Mouse (Mus musculus) left cerebral cortex, postnatal 25 days (tissue): ENCODE data around the gene Arhgap19. TPM values are rescaled to one million over a fixed set of nuclear protein-coding genes. Genes with fewer than 3 reads are reported as not detected.

Experiments used
- DNase-seq, 2 experiments: peaks; one replicate each; pipeline ENCODE4 v3.0.0; 2022; ENCODE audit warnings: low spot score in 2 of 2, mixed read lengths in 1 of 2
- intact Hi-C: fragments of 180-260 bp; cut with DNase I; formaldehyde crosslinking; loops from one replicate; pipeline ENCODE4 v1.15.1; 2025
- total RNA-seq, 2 experiments: library from RNA; stranded (reverse); gene quantifications; 2 replicates each; pipeline ENCODE4 v1.2.3; 2021

Gene Arhgap19
- total RNA-seq, 2 experiments from 2014 or later: 2.7 to 3.7 TPM

DNA sequence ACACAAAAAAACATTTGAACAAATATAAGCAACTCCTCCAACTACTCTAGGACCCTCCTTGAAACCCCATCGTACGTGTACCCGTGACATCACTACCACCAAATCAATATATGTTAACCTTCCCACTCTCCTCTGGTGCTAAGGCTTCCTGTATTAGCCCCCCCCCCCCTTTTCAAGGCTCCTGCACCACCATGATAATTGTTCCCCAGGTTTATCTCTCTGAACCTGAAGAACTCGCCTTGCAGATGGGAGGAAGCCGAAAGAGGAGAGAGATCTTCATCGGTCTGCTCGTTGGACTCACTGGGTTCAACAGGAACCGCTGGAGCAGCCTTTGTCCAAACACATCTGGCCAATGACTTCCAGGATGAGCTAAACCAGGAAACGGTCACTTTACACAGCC lies 5.7 kb upstream of the Arhgap19 start:
- no peak for DNase-seq
- intact Hi-C loops: no loop called here

DNA sequence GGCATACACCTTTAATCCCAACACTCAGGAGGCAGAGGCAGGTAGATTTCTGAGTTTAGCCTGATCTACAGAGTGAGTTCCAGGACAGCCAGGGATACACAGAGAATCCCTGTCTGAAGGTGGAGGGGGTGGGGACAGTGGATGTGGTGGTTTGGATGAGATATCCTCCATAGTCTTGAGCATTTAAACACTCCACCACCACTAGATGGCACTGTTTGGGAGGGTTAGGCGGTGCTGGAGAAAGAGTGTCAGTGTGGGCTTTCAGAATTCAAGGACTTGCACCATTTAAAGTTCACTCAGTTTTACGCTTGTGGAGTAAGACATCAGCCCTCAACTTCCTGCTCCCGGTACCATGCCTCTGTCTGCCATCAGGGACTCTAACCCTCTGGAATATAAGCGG lies 4.0 kb upstream of the Arhgap19 start:
- intact Hi-C loops: no loop called here
- no peak for DNase-seq

DNA sequence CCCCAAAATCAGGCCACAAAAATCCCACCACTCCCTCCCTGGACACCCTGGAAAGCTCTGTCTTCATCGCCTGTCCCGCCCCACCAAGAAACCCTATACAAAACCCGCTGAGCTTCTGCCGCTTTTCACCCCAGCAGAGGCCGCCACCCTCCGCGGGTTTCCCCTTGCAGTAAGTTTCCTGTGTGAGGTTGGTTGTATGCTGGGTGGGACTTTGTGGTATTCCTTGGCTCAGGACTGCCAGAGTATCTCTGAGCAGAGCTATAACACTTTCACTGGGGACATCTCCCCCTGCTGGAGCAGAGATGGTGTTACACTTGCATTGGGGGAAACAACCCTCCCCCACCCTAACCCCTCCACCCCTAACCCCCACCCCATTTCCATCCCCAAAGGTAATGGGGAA lies 1.5 kb upstream of the Arhgap19 start:
- intact Hi-C loops: no loop called here
- DNase-seq: no peak

DNA sequence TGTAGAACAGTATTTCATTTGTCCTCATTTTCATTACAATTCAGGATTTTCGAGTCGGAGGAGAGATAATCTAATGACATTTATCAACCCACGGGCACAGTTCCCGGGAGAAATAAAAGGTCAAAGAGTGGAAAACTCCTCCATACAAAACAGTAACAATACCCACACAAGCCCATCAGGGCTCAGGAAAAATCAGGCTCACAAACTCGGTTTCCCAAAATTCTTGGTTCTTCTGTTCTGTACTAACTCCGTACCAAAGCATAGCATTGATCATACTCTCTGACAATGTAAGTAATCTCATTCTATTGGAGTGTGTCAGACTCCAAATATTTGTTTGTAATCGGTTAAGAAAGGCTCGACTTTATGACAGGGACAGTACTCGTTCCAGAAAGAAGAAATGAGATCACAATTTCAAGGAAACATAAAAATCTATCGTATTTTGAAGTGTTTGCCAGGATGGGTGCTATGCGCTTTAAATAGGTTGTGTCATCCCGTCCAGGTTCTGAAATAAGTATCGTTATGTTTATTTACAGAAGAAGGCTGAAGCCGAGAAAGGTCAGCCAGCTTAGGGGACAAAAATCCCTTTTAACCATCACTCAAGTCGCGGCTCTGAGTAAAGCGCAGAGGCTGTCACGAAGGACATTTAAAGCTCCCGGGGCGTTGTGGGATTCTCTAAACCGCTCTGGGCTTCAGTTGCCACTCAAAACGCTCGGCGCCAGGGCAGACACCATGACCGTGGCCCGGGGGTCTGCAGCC lies 683 bp downstream of the Arhgap19 start:
- DNase-seq: no peak
- intact Hi-C loops: loop anchor here (2.0 kb wide), 1 partner anchor 48 kb away; the partner anchor contains the start of gene Frat2

DNA sequence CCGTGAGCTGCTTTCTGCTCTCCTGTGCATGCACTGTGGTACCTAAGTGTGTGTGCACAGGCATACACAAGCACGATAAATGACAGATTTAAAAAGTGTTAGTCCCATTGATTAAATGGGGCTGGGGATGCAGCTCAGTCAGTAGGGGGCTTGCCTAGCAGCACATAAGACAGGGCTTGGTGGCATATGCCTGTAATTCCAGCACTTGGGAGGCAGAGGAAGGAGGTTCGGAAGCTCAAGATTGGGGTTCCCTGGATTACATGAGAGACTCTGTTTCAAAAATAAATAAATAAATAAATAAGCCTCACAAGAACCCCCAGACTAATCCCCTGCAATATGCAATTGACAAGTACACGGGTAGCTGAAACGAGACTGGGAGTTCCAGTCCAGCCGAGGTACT lies 1.4 kb downstream of the Arhgap19 start:
- intact Hi-C loops: loop anchor here (2.0 kb wide), 1 partner anchor 48 kb away; the partner anchor contains the start of gene Frat2

DNA sequence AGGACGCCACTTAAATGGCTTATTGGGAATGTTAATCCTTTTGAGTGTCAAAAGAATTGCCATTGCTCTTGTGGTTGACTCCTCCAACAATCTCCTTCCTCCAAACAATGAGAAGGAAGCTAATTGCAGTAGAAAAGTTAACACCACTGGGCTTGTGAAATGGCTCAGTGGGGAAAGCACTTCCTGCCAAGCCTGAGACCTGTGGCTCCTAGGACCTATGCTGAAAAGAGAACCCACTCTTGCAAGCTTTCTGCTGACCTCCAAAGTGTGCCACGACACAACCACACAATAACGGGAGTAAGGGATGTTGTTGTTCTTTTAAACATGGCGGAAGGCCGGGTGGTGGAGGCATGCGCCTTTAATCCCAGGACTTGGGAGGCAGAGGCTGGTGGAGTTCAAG lies 4.3 kb downstream of the Arhgap19 start:
- intact Hi-C loops: no loop called here
- no peak for DNase-seq

More for the DNA sequence above, 1.4 kb downstream of the Arhgap19 start:
- no peak for DNase-seq

- no peak for DNase-seq
- intact Hi-C loops: no loop called here
Measured at GRCm38 (mm10) chr19:41796789-41797327, 5.0 kb downstream of the Arhgap19 start.

DNA sequence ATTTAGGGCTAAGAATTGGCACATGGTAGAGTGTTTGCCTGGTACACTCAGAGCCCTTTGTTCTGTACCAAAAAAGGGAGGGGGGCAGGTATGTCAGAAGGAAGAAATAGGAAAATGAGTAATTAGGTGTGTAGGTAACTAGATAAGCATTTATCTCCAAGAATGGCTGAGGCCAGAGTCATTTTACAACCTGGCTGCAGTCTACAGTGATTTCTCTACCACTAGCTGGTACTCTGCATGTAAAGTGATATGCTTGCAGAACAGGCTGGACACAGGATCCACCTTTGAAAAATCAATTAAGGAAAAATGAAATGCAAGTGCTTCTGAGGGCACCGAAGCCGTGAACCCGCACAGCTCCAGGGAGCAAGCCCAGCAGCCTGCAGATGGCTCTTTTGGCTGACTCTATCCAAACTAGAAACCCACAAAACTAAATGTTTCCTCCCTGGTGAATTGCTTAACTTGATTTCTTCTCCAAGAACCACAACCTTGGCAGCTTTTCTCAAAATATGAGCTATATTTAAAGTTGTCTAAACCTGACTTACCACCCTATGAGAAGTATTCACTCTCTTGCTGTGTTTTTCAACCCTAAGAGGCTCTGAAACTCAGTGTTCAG lies 5.6 kb downstream of the Arhgap19 start:
- intact Hi-C loops: no loop called here

DNA sequence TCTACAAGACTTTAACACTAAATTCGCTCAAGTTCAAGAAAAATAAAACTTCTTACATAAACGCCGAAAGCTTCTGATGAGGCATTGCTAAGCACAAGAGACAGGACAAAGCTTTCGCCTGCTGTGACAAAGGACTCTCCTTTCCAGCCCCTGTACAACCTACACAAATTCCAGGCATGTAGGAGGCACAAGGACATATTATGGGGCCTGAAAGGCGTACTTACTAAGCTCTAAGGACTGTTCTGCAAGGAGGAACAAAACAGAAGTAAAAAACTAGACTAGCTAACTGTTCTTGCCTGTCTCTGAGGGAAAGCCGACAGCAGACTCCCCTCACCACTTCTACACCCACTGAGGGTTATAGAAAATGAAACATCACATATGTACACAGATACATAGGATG lies 6.9 kb downstream of the Arhgap19 start:
- DNase-seq: no peak
- intact Hi-C loops: no loop called here

More for the DNA sequence above, 5.6 kb downstream of the Arhgap19 start:
- DNase-seq: no peak

DNA sequence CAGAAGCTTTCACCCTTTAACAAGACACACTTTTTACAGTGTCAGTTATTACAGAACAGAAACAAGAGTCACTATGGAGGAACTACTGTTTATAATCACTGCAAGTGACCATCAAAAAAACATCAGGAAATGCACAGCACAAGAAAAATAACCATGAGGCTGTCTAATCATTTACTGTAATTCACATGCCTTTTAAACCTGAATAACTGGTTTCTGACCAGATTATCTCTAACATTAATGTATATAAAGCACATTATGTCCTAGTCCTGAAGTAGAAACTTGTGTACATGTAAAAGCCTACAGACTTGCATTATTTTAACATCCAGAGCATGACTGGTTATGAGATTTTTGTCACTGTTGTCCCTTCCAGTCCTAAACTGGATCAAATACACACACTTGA lies 7.8 kb downstream of the Arhgap19 start:
- intact Hi-C loops: no loop called here
- DNase-seq: no peak

DNA sequence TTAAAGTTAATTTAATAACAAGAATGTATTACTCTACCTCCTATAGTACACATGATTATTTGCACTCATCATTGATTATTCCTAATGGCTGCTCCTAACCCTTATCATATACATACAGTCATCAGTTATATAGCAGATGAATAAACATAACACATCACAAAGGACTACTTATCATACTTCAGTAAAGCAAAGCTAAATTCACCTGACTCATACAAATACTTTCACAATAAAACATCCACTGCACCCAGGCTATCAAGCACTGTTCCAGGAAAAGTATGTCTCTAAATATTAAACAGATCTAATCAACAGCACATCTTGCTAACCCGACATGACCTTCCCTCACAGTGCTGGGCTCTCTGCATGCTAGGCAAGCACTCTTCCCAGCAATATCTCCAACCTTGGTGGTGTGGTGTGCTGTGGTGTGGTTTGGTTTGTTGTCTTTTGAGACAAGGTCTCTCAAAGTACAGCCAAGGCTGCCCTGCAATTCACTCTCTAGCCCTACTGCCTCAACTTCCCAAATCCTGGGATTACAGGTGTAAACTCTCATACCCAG lies 8.8 kb downstream of the Arhgap19 start:
- DNase-seq: no peak
- intact Hi-C loops: no loop called here

GRCm38 (mm10) chr19:41791384-41791783 lies 10.5 kb downstream of the Arhgap19 start:
- intact Hi-C loops: no loop called here
- DNase-seq: no peak

- intact Hi-C loops: no loop called here
- no peak for DNase-seq
Measured at GRCm38 (mm10) chr19:41789110-41789961, 12.5 kb downstream of the Arhgap19 start.

DNA sequence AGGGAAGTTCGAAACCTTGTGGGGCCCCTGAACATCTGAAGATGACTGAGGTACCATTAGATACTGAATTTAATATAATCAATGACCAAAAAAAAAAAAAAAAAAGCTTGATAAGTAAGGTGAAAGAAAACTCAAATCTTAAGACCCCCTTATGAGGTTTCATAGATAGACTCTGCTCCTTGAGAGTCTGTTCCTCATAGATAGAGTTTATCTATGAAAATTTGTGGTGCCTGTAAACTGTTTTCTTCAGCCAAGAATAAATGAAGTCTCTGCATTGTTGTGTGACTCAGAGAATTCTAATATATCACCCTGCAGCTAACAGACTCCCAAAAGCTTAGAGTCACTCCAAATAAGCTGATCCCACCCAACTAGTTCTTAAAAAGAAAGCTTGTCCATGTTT lies 15.0 kb downstream of the Arhgap19 start:
- no peak for DNase-seq
- intact Hi-C loops: no loop called here

DNA sequence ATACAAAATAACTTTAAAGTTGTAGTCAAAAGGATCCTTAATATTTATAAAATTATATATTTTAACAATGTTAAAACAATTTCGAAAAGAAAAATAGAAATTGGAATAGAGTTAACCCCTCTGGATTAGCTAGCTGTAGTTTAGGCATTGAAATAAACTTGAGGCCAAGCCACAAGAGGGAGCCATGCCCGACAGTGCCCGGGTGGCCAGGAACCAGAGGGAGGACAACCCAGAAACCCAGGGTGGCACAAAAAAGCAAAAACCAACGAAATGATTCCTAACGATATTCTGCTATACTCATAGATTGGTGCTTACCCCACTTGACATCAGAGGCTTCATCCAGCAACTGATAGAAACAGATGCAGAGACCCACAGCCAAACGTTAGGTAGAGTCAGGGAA lies 24.3 kb downstream of the Arhgap19 start:
- intact Hi-C loops: no loop called here
- DNase-seq: no peak

- DNase-seq: no peak
- intact Hi-C loops: no loop called here
Measured at GRCm38 (mm10) chr19:41768711-41769110, 33.1 kb downstream of the Arhgap19 start.

DNA sequence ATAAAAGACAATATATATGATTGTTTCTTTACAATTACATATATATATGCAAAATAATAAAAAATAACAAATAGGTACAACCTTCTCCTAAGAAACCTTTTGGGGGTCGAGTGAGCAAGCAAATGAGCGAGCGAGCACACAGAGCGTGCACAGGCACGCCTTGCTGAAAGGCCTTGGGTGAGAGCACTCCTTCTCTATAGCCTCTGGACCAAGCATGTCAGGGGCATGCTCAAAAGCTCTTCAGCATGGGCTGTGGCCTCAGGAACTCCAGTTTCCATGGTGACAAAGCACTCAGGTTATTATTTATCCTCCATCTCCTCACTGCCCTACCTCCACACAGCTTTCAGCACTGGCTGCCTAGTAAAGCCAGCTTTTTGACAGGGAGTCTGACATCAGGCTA lies 35.2 kb downstream of the Arhgap19 start:
- DNase-seq: no peak
- intact Hi-C loops: no loop called here

GRCm38 (mm10) chr19:41763870-41764660 lies 37.8 kb downstream of the Arhgap19 start:
- peak; percentile 93 to 96 for DNase-seq
- intact Hi-C loops: loop anchor here (1.0 to 5.0 kb wide), 4 partner anchors 108 to 677 kb away; no protein-coding TSS in a partner anchor

- peak in 1 of 2 experiments; percentile 17 for DNase-seq
- intact Hi-C loops: loop anchor here (2.0 to 5.0 kb wide), 2 partner anchors 115 to 674 kb away; no protein-coding TSS in a partner anchor
Measured at GRCm38 (mm10) chr19:41761529-41761928, 40.3 kb downstream of the Arhgap19 start.
